Mouse (Mus musculus): ENCODE data around the gene Apool.

Apool gene

GRCm38 (mm10) chrX:112310804-112311530, at the start of gene Apool:
TSS of gene Apool (plus strand) at chrX:112311334.
- DNase-seq, result peak; percentile 74

GRCm38 (mm10) chrX:112273550-112273949, 37.6 kb upstream of the Apool start:
- no peak for DNase-seq

- no peak for DNase-seq
These were observed 375 bp downstream of the Apool start for GRCm38 (mm10) chrX:112311531-112311887.

- no peak for DNase-seq
These were observed 960 bp downstream of the Apool start for GRCm38 (mm10) chrX:112312094-112312493.

- no peak for DNase-seq
These were observed 9.1 kb downstream of the Apool start for GRCm38 (mm10) chrX:112320273-112320672.

- DNase-seq, result no peak
These were observed 28.4 kb downstream of the Apool start for GRCm38 (mm10) chrX:112339486-112339885.

GRCm38 (mm10) chrX:112347467-112348394, 36.6 kb downstream of the Apool start:
- DNase-seq, result no peak

- peak; percentile 20 for DNase-seq
These were observed 37.3 kb downstream of the Apool start for GRCm38 (mm10) chrX:112348395-112348791.

GRCm38 (mm10) chrX:112368426-112368825, 57.3 kb downstream of the Apool start:
- DNase-seq, result no peak

GRCm38 (mm10) chrX:112370577-112371410, 59.7 kb downstream of the Apool start:
- DNase-seq, result peak; percentile 28

- no peak for DNase-seq
These were observed 95.5 kb downstream of the Apool start, which contains the start of gene Satl1 for GRCm38 (mm10) chrX:112406679-112407078. TSS of gene Satl1 (minus strand) at chrX:112406779.

GRCm38 (mm10) chrX:112412309-112412708, 101.2 kb downstream of the Apool start:
- DNase-seq, result no peak
